Mouse (Mus musculus) heart, embryonic 14.5 days (tissue): ENCODE data around the gene Lypd6. TPM values are rescaled to one million over a fixed set of nuclear protein-coding genes. Genes with fewer than 3 reads are reported as not detected.

Experiments used
- ATAC-seq: fragments of 200-750 bp; cut with Nextera tagmentation; 2 replicates; pipeline ENCODE4 v1.8.0; 2017; ENCODE audit warnings: low read depth, moderate TSS enrichment; ENCODE audit not compliant: insufficient number of reproducible peaks, insufficient read depth, low FRiP score
- H3K27ac ChIP-seq, 2 experiments: fragments of 200-500 bp in 1 of 2; fragments of 300-500 bp in 1 of 2; sonication (generic) in 1 of 2; replicated peaks in 1 of 2; 2 replicates each; pipeline ENCODE4 v1.5.1; 2012 to 2014; ENCODE audit warnings: low read depth in 2 of 2, low read length in 2 of 2, control low read depth in 1 of 2, mild to moderate bottlenecking in 1 of 2, mixed read lengths in 1 of 2; ENCODE audit not compliant: control insufficient read depth in 1 of 2, insufficient read depth in 1 of 2
- H3K27me3 ChIP-seq: fragments of 300-500 bp; sonication (generic); 2 replicates; pipeline ENCODE4 v1.6.1; 2014; ENCODE audit warnings: mild to moderate bottlenecking, low read length, control low read depth; ENCODE audit not compliant: control insufficient read depth, insufficient read depth
- H3K36me3 ChIP-seq: fragments of 300-500 bp; sonication (generic); 2 replicates; pipeline ENCODE4 v1.6.1; 2014; ENCODE audit warnings: mild to moderate bottlenecking, control low read depth, low read length, mixed read lengths; ENCODE audit not compliant: control insufficient read depth, insufficient read depth
- H3K4me1 ChIP-seq, 2 experiments: fragments of 200-500 bp in 1 of 2; fragments of 300-500 bp in 1 of 2; sonication (generic) in 1 of 2; 2 replicates each; pipeline ENCODE4 v1.6.1; 2012 to 2014; ENCODE audit warnings: low read length in 2 of 2, control low read depth in 1 of 2, mixed read lengths in 1 of 2; ENCODE audit not compliant: control insufficient read depth in 2 of 2, insufficient read depth in 2 of 2
- H3K4me2 ChIP-seq: fragments of 300-500 bp; sonication (generic); 2 replicates; pipeline ENCODE4 v1.6.1; 2014; ENCODE audit warnings: mild to moderate bottlenecking, low read length
- H3K4me3 ChIP-seq, 2 experiments: fragments of 200-500 bp in 1 of 2; fragments of 300-500 bp in 1 of 2; sonication (generic) in 1 of 2; 2 replicates each; pipeline ENCODE4 v1.5.1; 2012 to 2014; ENCODE audit warnings: low read length in 2 of 2, mild to moderate bottlenecking in 2 of 2, control low read depth in 1 of 2, low read depth in 1 of 2, moderate library complexity in 1 of 2; ENCODE audit not compliant: control insufficient read depth in 1 of 2, insufficient read depth in 1 of 2
- H3K9ac ChIP-seq: fragments of 300-500 bp; sonication (generic); 2 replicates; pipeline ENCODE4 v1.6.1; 2014; ENCODE audit warnings: mild to moderate bottlenecking, low read length
- H3K9me3 ChIP-seq: fragments of 300-500 bp; sonication (generic); 2 replicates; pipeline ENCODE4 v1.6.1; 2016; ENCODE audit warnings: low read length, control low read depth; ENCODE audit not compliant: control insufficient read depth
- WGBS: fragments of 180-500 bp; shearing (Covaris S2); extraction: QIAGEN DNeasy Blood & Tissue Kit; methylation state at CpG from one replicate; pipeline ENCODE4 v1.1.7; 2014; 5-methylcytosine and 5-hydroxymethylcytosine counted together
- polyA plus RNA-seq: library from polyadenylated mRNA; unstranded; fragments of >200 nt; fragmentation: Nextera tagmentation; extraction: Ambion mirVana; gene quantifications from 2 replicates; pipeline ENCODE4 v1.2.1, GENCODE M21; 2014

Gene Lypd6
- polyA plus RNA-seq, 1 experiment from 2014 or later, result 3.5 TPM

DNA sequence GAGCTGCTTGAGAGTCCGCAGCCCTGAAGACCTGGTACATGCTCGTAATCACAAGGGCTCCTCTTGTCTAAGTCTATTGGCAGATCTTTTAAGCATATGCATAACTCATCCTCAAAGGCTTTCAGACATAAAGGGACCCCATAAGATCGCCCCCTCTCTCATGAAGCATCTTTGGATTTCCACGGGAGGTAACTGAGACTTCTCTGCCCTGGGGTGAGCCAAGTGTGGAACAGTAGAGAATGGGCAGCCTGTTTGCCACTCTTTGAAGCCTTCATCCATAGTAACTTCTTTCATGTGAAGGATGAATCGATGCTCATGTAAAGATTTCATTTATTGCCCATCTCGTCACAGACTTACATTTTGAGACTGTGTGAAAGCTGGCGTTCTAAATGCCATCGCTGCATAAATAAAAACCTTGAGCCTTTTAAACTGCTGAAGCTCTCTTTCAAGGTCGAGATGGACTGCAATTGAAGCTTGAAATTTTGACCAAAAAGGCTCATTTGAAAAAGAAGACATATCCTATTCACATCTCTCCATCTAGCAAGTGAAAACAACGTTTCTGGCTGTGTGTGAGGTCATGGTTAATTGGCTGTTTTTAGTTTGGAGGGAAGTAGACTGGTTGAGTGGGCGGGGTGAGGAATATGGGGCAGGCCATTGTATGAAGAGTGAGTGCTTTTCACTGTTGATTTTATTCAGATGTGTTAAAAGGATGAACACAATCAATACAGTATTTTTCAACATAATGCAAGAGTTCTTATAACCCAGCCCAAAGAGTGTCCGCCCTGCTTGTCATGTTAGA lies 107.7 kb downstream of the Lypd6 start:
- Histone ChIP-seq H3K4me2 (no peak overlapping the region), H3K36me3 (no peaks in the 10 kb centered on the region), H3K27ac (no peak overlapping the region), H3K9me3 (0 out of 2 replicates have a peak, but pooled peaks cover 4% of the 10 kb centered on the region), H3K27me3 (no peaks in the 10 kb centered on the region), H3K4me3 (no peak overlapping the region), H3K9ac (no peak overlapping the region), H3K4me1 (peaks cover 12 to 18% of the 10 kb centered on the region in 2 experiments)
- WGBS, result 82% methylated on average over 12 of the region's 12 CpGs
- ATAC-seq, result no peak

DNA sequence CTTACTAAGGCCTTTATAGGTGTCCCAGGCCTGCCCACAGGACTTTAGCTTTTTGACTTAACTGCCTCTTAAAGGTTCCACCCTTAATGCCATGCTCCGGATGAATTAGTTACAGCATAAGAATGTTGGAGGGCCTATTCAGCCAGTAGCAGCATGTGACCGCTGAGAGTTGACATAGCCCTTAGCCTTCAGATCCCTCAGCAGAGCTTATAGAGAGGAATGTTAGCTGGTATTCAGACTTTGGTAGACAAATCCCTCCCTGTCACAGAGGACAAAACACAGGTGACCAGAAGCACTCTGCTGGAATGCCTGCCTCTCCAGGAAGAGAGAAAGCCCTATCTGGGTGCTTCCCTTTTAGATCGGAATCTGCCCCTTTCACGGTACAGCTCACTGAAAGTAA lies 109.5 kb downstream of the Lypd6 start:
- Histone ChIP-seq H3K36me3 (no peaks in the 10 kb centered on the region), H3K4me1 (peaks cover 12 to 18% of the 10 kb centered on the region in 2 experiments), H3K9ac (0 out of 2 replicates have a peak overlapping the region, but pooled peaks have one; percentile 5), H3K4me2 (peak overlapping the region; percentile 21; the same call in 1 of the 2 replicates), H3K9me3 (no peaks in the 10 kb centered on the region), H3K27ac (peak overlapping the region; percentile 73 to 81), H3K4me3 (no peak overlapping the region), H3K27me3 (no peaks in the 10 kb centered on the region)
- ATAC-seq, result peak; percentile 81; the same call in 1 of the 2 replicates
- WGBS, result 6% methylated on average over 4 of the region's 4 CpGs

DNA sequence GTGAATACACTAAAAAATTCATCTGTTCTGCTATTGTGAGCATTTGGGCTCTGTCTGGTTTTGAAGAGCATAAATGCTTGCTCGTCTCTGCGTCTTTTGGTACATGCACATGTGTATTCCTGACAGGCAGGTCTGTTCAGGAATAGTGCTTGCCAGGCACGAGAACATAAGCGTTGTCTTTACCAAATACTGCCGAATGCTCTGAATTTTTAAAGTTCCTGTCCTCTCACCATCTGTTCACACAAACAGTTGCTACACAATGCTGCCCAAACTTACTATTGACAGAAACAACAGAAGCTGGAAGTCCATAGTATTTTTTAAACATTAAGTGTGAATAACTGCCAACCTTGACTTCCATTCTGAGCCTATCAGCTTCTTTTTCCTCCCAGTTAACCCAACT lies 112.9 kb downstream of the Lypd6 start:
- no peaks in the 10 kb centered on the region for H3K27me3 ChIP-seq
- H3K4me1 ChIP-seq, result peaks cover 12 to 18% of the 10 kb centered on the region in 2 experiments
- no peaks in the 10 kb centered on the region for H3K36me3 ChIP-seq
- no peaks in the 10 kb centered on the region for H3K9me3 ChIP-seq
- H3K9ac ChIP-seq, result no peak overlapping the region
- no peak overlapping the region for H3K27ac ChIP-seq
- WGBS, result 81% methylated on average over 5 of the region's 5 CpGs
- no peak overlapping the region for H3K4me2 ChIP-seq
- H3K4me3 ChIP-seq, result no peak overlapping the region
- no peak for ATAC-seq

DNA sequence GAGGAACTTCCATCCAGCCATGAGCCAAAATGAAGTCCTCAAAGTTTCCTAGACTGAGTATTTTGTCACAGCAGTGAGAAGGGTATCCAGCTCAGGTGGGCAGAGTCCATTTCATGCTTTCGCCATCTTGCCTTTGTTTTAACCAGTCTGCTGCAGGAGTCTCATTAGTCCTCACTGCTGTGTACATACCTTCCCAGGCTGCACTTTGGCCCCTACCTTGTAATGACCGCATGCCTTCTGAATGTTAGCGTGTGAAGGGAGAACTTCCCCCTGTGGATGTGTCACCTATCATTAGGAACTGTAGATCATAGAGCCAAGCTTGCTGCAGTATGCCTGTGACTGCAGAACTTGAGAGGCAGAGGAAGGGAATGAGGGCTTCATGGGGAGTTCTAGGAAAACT lies 114.2 kb downstream of the Lypd6 start:
- Histone ChIP-seq H3K9me3 (no peaks in the 10 kb centered on the region), H3K4me2 (no peak overlapping the region), H3K27me3 (no peaks in the 10 kb centered on the region), H3K36me3 (no peaks in the 10 kb centered on the region), H3K27ac (no peak overlapping the region), H3K4me3 (no peak overlapping the region), H3K4me1 (peaks cover 10 to 18% of the 10 kb centered on the region in 2 experiments), H3K9ac (no peak overlapping the region)
- ATAC-seq, result no peak
- 94% methylated on average over 3 of the region's 3 CpGs for WGBS

DNA sequence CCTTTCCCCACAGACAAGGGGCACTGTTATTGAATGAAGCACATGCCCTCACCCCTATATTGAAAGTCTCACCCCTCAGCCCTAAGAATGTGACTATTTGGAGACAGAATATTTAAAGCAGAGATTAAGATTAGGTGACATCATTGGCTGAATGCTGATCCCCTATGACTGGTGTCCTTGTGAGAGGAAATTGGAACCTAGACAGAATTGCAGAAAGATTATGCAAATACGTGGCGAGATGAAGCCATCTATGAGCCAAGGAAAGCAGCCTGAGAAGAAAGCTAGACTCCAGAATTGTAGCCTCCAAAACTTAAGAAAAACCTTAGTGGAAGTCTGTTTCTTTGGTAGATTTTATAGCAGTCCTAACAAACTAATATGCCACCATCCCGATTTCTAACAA lies 115.1 kb downstream of the Lypd6 start:
- WGBS, result 84% methylated on average over 3 of the region's 3 CpGs
- Histone ChIP-seq H3K9ac (no peak overlapping the region), H3K27me3 (no peaks in the 10 kb centered on the region), H3K4me3 (no peak overlapping the region), H3K4me2 (no peak overlapping the region), H3K36me3 (no peaks in the 10 kb centered on the region), H3K27ac (no peak overlapping the region), H3K4me1 (peaks cover 6 to 11% of the 10 kb centered on the region in 2 experiments), H3K9me3 (no peaks in the 10 kb centered on the region)
- ATAC-seq, result no peak

DNA sequence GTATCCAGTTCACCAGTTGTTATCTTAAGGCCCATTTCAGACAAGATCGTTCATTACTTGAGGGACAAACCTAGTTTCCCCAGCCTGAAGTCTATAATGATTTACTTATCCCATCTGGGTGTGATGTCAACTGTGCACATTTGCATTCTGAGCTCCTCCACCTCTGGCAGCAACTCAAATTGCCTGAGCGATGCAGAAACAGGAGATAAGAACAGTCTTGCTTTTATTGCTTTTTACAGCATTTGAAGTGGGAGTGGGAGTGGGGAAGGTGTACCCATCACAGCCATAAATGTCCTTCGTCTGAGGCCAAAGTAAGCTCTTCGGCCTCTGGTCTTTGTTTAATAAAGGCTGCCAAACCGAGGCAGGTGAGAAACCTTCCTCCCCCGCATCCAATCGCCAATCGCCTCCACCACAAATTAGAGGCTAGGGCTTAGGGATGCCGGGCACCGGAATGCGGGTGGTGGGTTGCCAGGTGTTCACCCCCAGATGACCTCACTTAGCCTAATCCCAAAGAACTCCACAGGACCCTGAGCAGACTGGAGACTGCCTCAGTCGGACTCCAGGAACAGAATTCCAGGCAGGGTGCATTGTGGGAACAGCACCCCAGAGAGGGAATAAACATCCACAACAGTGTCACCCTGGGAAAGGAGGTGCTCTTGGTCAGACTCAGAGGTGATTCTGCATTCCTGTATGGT lies 120.6 kb downstream of the Lypd6 start:
- Histone ChIP-seq H3K4me3 (no peak overlapping the region), H3K9me3 (no peaks in the 10 kb centered on the region), H3K27me3 (no peaks in the 10 kb centered on the region), H3K4me1 (peaks cover 11 to 13% of the 10 kb centered on the region in 2 experiments), H3K4me2 (no peak overlapping the region), H3K9ac (no peak overlapping the region), H3K27ac (no peak overlapping the region), H3K36me3 (no peaks in the 10 kb centered on the region)
- WGBS, result 37% methylated on average over 12 of the region's 12 CpGs
- no peak for ATAC-seq

DNA sequence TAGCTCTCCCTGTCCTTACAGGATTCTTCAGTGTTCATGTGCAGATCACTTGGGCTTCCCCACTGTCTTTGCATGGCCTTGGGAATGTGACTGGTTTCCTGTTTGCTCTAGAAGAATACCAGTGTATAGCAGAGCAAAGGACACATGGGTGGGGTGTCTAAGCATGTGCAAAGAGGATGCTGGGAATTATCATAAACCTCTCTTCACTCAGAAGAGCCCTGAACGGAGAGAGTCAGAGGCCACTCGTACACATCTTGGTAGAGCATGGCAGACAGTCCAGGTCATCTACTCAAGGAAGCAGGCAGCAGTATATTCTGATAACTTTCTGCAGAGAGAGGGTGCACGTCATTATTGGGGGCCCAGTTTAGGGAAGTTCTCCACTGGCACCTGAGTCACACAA lies 122.6 kb downstream of the Lypd6 start:
- 53% methylated on average over 3 of the region's 3 CpGs for WGBS
- ATAC-seq, result no peak
- Histone ChIP-seq H3K4me3 (no peak overlapping the region), H3K4me2 (no peak overlapping the region), H3K4me1 (peaks cover 11 to 13% of the 10 kb centered on the region in 2 experiments), H3K9ac (no peak overlapping the region), H3K9me3 (no peaks in the 10 kb centered on the region), H3K36me3 (no peaks in the 10 kb centered on the region), H3K27ac (no peak overlapping the region), H3K27me3 (no peaks in the 10 kb centered on the region)
